Mouse (Mus musculus) kidney, postnatal 36 days (tissue): ENCODE data around the gene Qrich1.
A peak's percentile ranks its signal among the peaks of the same experiment; 100 is the strongest.

ENCODE experiments used
- DNase-seq, 2 experiments: peaks; one replicate each; pipeline ENCODE4 v3.0.0; 2021 to 2022; ENCODE audit warnings: mixed read lengths in 2 of 2

Qrich1 gene

GRCm38 (mm10) chr9:108565881-108566814 lies 49.5 kb downstream of the Qrich1 start:
- DNase-seq = no peak

GRCm38 (mm10) chr9:108566815-108567776 lies 50.5 kb downstream of the Qrich1 start, which contains the start of gene Ndufaf3:
Ndufaf3 (minus strand) TSS chr9:108567434.
- DNase-seq = peak; percentile 98

- DNase-seq = peak in 1 of 2 experiments; percentile 54
Measured at GRCm38 (mm10) chr9:108567931-108568419, 51.4 kb downstream of the Qrich1 start.

GRCm38 (mm10) chr9:108568511-108568921 lies 51.9 kb downstream of the Qrich1 start:
- no peak for DNase-seq

GRCm38 (mm10) chr9:108569381-108570206 lies 53.0 kb downstream of the Qrich1 start, which contains the start of gene Dalrd3:
Dalrd3 (plus strand) TSS chr9:108569886.
- peak; percentile 96 to 98 for DNase-seq

GRCm38 (mm10) chr9:108570207-108570896 lies 53.7 kb downstream of the Qrich1 start:
- DNase-seq = peak; percentile 88 to 96

GRCm38 (mm10) chr9:108571401-108571973 lies 54.9 kb downstream of the Qrich1 start:
- no peak for DNase-seq

- DNase-seq = no peak
Measured at GRCm38 (mm10) chr9:108572321-108572720, 55.7 kb downstream of the Qrich1 start.

GRCm38 (mm10) chr9:108573774-108574690 lies 57.4 kb downstream of the Qrich1 start:
- peak; percentile 55 to 87 for DNase-seq

GRCm38 (mm10) chr9:108574921-108575320 lies 58.3 kb downstream of the Qrich1 start:
- no peak for DNase-seq

- no peak for DNase-seq
Measured at GRCm38 (mm10) chr9:108575321-108576297, 59.0 kb downstream of the Qrich1 start.

GRCm38 (mm10) chr9:108577025-108577424 lies 60.4 kb downstream of the Qrich1 start:
- no peak for DNase-seq

- peak in 1 of 2 experiments; percentile 64 for DNase-seq
Measured at GRCm38 (mm10) chr9:108577934-108578544, 61.4 kb downstream of the Qrich1 start.

- DNase-seq = peak; percentile 95 to 97
Measured at GRCm38 (mm10) chr9:108578545-108579343, 62.1 kb downstream of the Qrich1 start, which contains the start of gene Wdr6. Wdr6 (minus strand) TSS chr9:108578739.

- no peak for DNase-seq
Measured at GRCm38 (mm10) chr9:108579344-108579690, 62.7 kb downstream of the Qrich1 start.

- DNase-seq = peak; percentile 50 to 58
Measured at GRCm38 (mm10) chr9:108587571-108588180, 71.1 kb downstream of the Qrich1 start.

- DNase-seq = peak in 1 of 2 experiments; percentile 28
Measured at GRCm38 (mm10) chr9:108589229-108589628, 72.6 kb downstream of the Qrich1 start.
